Mouse (Mus musculus): ENCODE data around the gene Cdca3. TPM values are rescaled to one million over a fixed set of nuclear protein-coding genes. Genes with fewer than 3 reads are reported as not detected.
A peak's percentile ranks its signal among the peaks of the same experiment; 100 is the strongest.

Cdca3 gene
- total RNA-seq, 1 experiment = 128 TPM

DNA sequence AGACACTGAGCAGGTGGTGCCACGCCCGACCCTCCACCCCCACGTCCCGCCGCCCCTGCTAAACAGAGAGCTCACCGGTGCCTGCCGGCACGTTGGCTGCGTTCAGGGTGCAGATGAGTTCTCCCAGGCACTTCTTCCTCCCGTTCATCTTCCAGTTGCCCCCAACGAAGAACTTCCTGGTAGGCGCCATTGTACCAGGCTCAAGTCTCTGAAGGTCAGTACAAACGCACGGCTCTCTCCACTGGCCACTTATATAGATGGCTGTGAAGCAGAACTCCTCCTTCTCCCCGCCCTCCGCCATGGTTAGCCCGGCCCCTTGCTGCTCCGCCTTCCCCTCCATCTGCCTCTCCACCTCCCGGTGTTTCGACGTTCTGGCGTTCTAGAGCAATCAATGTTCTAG lies 15.4 kb upstream of the Cdca3 start, which contains the start of gene Tpi1:
TSS of gene Tpi1 (minus strand) at position 364 of the 400 bp plus-strand sequence.
- peak; percentile 85 for DNase-seq (ENCODE audit: low read depth, low spot score)
- Histone ChIP-seq H3K9ac (ENCODE audit: insufficient read depth, low read depth, low read length, poor library complexity, severe bottlenecking) (peak within 1 kb of the TSS; percentile 88), H3K27ac (ENCODE audit: insufficient read depth, low read depth, low read length, poor library complexity, severe bottlenecking) (peak within 1 kb of the TSS; percentile 54; the same call in 1 of the 2 replicates), H3K4me3 (ENCODE audit: insufficient read depth in 1 of 2, low read depth in 1 of 2, low read length in 2 of 2, poor library complexity in 1 of 2, severe bottlenecking in 1 of 2) (peak within 1 kb of the TSS; percentile 83 to 85), H3K36me3 (ENCODE audit: control insufficient read depth, insufficient read depth, low read length, poor library complexity, severe bottlenecking) (peaks cover 54% of the 10 kb centered on the region), H3K9me3 (ENCODE audit: control insufficient read depth, insufficient read depth, low read depth, low read length) (no peaks in the 10 kb centered on the region), H3K4me1 (ENCODE audit: control insufficient read depth in 2 of 2, insufficient read depth in 2 of 2, low read length in 2 of 2, poor library complexity in 1 of 2) (peaks cover 0 to 20% of the 10 kb centered on the region in 2 experiments; a peak in 1 of 4 replicates)
- in situ Hi-C loops (cut with MboI; ENCODE audit: low sequenced_read_pairs in 2 of 2, unreplicated experiment in 2 of 2) = no loop called here
- TF ChIP-seq MAFK (IDR thresholded peaks at IDR 0.05; ENCODE audit: insufficient read depth, low read depth, low read length) (no peak), HCFC1 (IDR thresholded peaks at IDR 0.05; ENCODE audit: borderline replicate concordance, insufficient read depth, low read length) (no peak), CHD2 (IDR thresholded peaks at IDR 0.05; ENCODE audit: low read depth, low read length) (no peak), ZC3H11A (IDR thresholded peaks at IDR 0.05; ENCODE audit: borderline replicate concordance, low read depth, low read length) (no peak), ZNF384 (IDR thresholded peaks at IDR 0.05; ENCODE audit: low read depth, low read length) (no peak)

DNA sequence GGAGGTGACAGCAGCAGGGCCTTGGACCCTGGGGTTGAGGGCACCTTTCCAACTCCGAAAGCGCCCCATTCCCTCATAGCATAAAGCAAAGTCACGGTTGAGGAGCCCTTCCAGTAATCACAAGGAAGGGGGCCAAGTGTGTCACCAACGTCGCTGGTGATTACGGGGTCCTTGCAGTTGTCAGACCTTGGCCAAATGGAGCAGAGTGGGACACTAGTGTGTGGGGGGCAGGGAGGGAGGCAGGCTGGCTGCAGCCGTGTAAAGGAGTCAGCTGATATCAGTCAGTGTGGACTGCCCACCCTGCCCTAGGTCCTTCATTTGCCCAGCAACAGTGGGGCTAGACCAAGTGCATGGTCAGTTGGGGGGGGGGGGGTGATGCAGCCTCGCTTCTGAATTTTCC lies 14.9 kb upstream of the Cdca3 start:
- no peak for DNase-seq (ENCODE audit: low read depth, low spot score)
- Histone ChIP-seq H3K27ac (ENCODE audit: insufficient read depth, low read depth, low read length, poor library complexity, severe bottlenecking) (no peak overlapping the region), H3K36me3 (ENCODE audit: control insufficient read depth, insufficient read depth, low read length, poor library complexity, severe bottlenecking) (peaks cover 54% of the 10 kb centered on the region), H3K9ac (ENCODE audit: insufficient read depth, low read depth, low read length, poor library complexity, severe bottlenecking) (no peak overlapping the region), H3K9me3 (ENCODE audit: control insufficient read depth, insufficient read depth, low read depth, low read length) (no peaks in the 10 kb centered on the region), H3K4me3 (ENCODE audit: insufficient read depth in 1 of 2, low read depth in 1 of 2, low read length in 2 of 2, poor library complexity in 1 of 2, severe bottlenecking in 1 of 2) (peak overlapping the region in 1 of 2 experiments; percentile 83; a peak in 2 of 4 replicates), H3K4me1 (ENCODE audit: control insufficient read depth in 2 of 2, insufficient read depth in 2 of 2, low read length in 2 of 2, poor library complexity in 1 of 2) (peaks cover 0 to 20% of the 10 kb centered on the region in 2 experiments; a peak in 1 of 4 replicates)
- in situ Hi-C loops (cut with MboI; ENCODE audit: low sequenced_read_pairs in 2 of 2, unreplicated experiment in 2 of 2) = no loop called here
- TF ChIP-seq CHD2 (IDR thresholded peaks at IDR 0.05; ENCODE audit: low read depth, low read length) (no peak), ZC3H11A (IDR thresholded peaks at IDR 0.05; ENCODE audit: borderline replicate concordance, low read depth, low read length) (no peak), HCFC1 (IDR thresholded peaks at IDR 0.05; ENCODE audit: borderline replicate concordance, insufficient read depth, low read length) (no peak), ZNF384 (IDR thresholded peaks at IDR 0.05; ENCODE audit: low read depth, low read length) (no peak), MAFK (IDR thresholded peaks at IDR 0.05; ENCODE audit: insufficient read depth, low read depth, low read length) (no peak)

GRCm38 (mm10) chr6:124814858-124815774 lies 14.2 kb upstream of the Cdca3 start:
- DNase-seq (ENCODE audit: low read depth, low spot score) = no peak
- Histone ChIP-seq H3K9me3 (ENCODE audit: control insufficient read depth, insufficient read depth, low read depth, low read length) (no peaks in the 10 kb centered on the region), H3K4me1 (ENCODE audit: control insufficient read depth in 2 of 2, insufficient read depth in 2 of 2, low read length in 2 of 2, poor library complexity in 1 of 2) (peaks cover 0 to 17% of the 10 kb centered on the region in 2 experiments; a peak in 1 of 4 replicates), H3K27ac (ENCODE audit: insufficient read depth, low read depth, low read length, poor library complexity, severe bottlenecking) (no peak overlapping the region), H3K4me3 (ENCODE audit: insufficient read depth in 1 of 2, low read depth in 1 of 2, low read length in 2 of 2, poor library complexity in 1 of 2, severe bottlenecking in 1 of 2) (no peak overlapping the region), H3K9ac (ENCODE audit: insufficient read depth, low read depth, low read length, poor library complexity, severe bottlenecking) (no peak overlapping the region), H3K36me3 (ENCODE audit: control insufficient read depth, insufficient read depth, low read length, poor library complexity, severe bottlenecking) (peaks cover 60% of the 10 kb centered on the region)
- TF ChIP-seq CHD2 (IDR thresholded peaks at IDR 0.05; ENCODE audit: low read depth, low read length) (no peak), MAFK (IDR thresholded peaks at IDR 0.05; ENCODE audit: insufficient read depth, low read depth, low read length) (no peak), ZNF384 (IDR thresholded peaks at IDR 0.05; ENCODE audit: low read depth, low read length) (no peak), ZC3H11A (IDR thresholded peaks at IDR 0.05; ENCODE audit: borderline replicate concordance, low read depth, low read length) (no peak), HCFC1 (IDR thresholded peaks at IDR 0.05; ENCODE audit: borderline replicate concordance, insufficient read depth, low read length) (no peak)
- in situ Hi-C loops (cut with MboI; ENCODE audit: low sequenced_read_pairs in 2 of 2, unreplicated experiment in 2 of 2) = no loop called here

- no peak overlapping the region for H3K9ac ChIP-seq (ENCODE audit: insufficient read depth, low read depth, low read length, poor library complexity, severe bottlenecking)
- H3K27ac ChIP-seq (ENCODE audit: insufficient read depth, low read depth, low read length, poor library complexity, severe bottlenecking) = no peak overlapping the region
- in situ Hi-C loops (cut with MboI; ENCODE audit: low sequenced_read_pairs in 2 of 2, unreplicated experiment in 2 of 2) = no loop called here
- peaks cover 61% of the 10 kb centered on the region for H3K36me3 ChIP-seq (ENCODE audit: control insufficient read depth, insufficient read depth, low read length, poor library complexity, severe bottlenecking)
- no peak overlapping the region for H3K4me3 ChIP-seq (ENCODE audit: insufficient read depth in 1 of 2, low read depth in 1 of 2, low read length in 2 of 2, poor library complexity in 1 of 2, severe bottlenecking in 1 of 2)
- no peaks in the 10 kb centered on the region for H3K9me3 ChIP-seq (ENCODE audit: control insufficient read depth, insufficient read depth, low read depth, low read length)
- H3K4me1 ChIP-seq (ENCODE audit: control insufficient read depth in 2 of 2, insufficient read depth in 2 of 2, low read length in 2 of 2, poor library complexity in 1 of 2) = peaks cover 0 to 13% of the 10 kb centered on the region in 2 experiments; a peak in 1 of 4 replicates
- DNase-seq (ENCODE audit: low read depth, low spot score) = no peak
- TF ChIP-seq CHD2 (IDR thresholded peaks at IDR 0.05; ENCODE audit: low read depth, low read length) = no peak
- no peak for TF ChIP-seq ZNF384 (IDR thresholded peaks at IDR 0.05; ENCODE audit: low read depth, low read length)
- TF ChIP-seq ZC3H11A (IDR thresholded peaks at IDR 0.05; ENCODE audit: borderline replicate concordance, low read depth, low read length) = no peak
- TF ChIP-seq MAFK (IDR thresholded peaks at IDR 0.05; ENCODE audit: insufficient read depth, low read depth, low read length) = no peak
- TF ChIP-seq HCFC1 (IDR thresholded peaks at IDR 0.05; ENCODE audit: borderline replicate concordance, insufficient read depth, low read length) = no peak
Observed at GRCm38 (mm10) chr6:124816611-124817010, 12.7 kb upstream of the Cdca3 start.

All from ES-E14 (cell line).